Mouse (Mus musculus): ENCODE data around the gene Arsk.

- no peak for TF ChIP-seq CTCF (IDR thresholded peaks at IDR 0.05; ENCODE audit: borderline replicate concordance, insufficient read depth, low read depth, low read length)
- TF ChIP-seq POLR2A (IDR thresholded peaks at IDR 0.05; ENCODE audit: borderline replicate concordance, insufficient read depth, low read length) = no peak
Measured at GRCm38 (mm10) chr13:76014511-76014910, 83.9 kb downstream of the Arsk start.

Measured in cerebellum, adult 2 months (tissue).